Mouse (Mus musculus) forebrain, embryonic 13.5 days (tissue): ENCODE measurements around the gene Ppp1r10. TPM values are rescaled to one million over a fixed set of nuclear protein-coding genes. Genes with fewer than 3 reads are reported as not detected.
A peak's percentile ranks its signal among the peaks of the same experiment; 100 is the strongest.

Experiments
- ATAC-seq: fragments of 200-750 bp; cut with Nextera tagmentation; 2 replicates; pipeline ENCODE4 v1.8.0; 2017
- H3K27ac ChIP-seq: fragments of 300-500 bp; sonication (generic); 2 replicates; pipeline ENCODE4 v1.5.1; 2015; ENCODE audit warnings: inconsistent platforms, mild to moderate bottlenecking, moderate library complexity
- H3K27me3 ChIP-seq: fragments of 300-500 bp; sonication (generic); 2 replicates; pipeline ENCODE4 v1.6.1; 2015; ENCODE audit warnings: mild to moderate bottlenecking, inconsistent platforms
- H3K36me3 ChIP-seq: fragments of 300-500 bp; sonication (generic); 2 replicates; pipeline ENCODE4 v1.6.1; 2015; ENCODE audit warnings: mild to moderate bottlenecking, inconsistent platforms; ENCODE audit not compliant: poor library complexity, severe bottlenecking
- H3K4me1 ChIP-seq: fragments of 300-500 bp; sonication (generic); 2 replicates; pipeline ENCODE4 v1.6.1; 2015; ENCODE audit warnings: inconsistent platforms
- H3K4me2 ChIP-seq: fragments of 300-500 bp; sonication (generic); 2 replicates; pipeline ENCODE4 v1.6.1; 2015; ENCODE audit warnings: inconsistent platforms, mild to moderate bottlenecking, moderate library complexity
- H3K4me3 ChIP-seq: fragments of 300-500 bp; sonication (generic); 2 replicates; pipeline ENCODE4 v1.5.1; 2015; ENCODE audit warnings: mild to moderate bottlenecking, inconsistent platforms
- H3K9ac ChIP-seq: fragments of 300-500 bp; sonication (generic); 2 replicates; pipeline ENCODE4 v1.6.1; 2015; ENCODE audit warnings: mild to moderate bottlenecking, inconsistent platforms
- H3K9me3 ChIP-seq: fragments of 300-500 bp; sonication (generic); replicated peaks from 2 replicates; pipeline ENCODE4 v1.6.1; 2016; ENCODE audit warnings: inconsistent platforms
- WGBS: fragments of 180-500 bp; shearing (Covaris S2); methylation state at CpG from one replicate; pipeline ENCODE4 v1.1.7; 2015; 5-methylcytosine and 5-hydroxymethylcytosine counted together
- polyA plus RNA-seq: library from polyadenylated mRNA; unstranded; fragments of >200 nt; fragmentation: Nextera tagmentation; extraction: Ambion mirVana; gene quantifications from 2 replicates; pipeline ENCODE4 v1.2.1, GENCODE M21; 2015

Ppp1r10 gene
- polyA plus RNA-seq: 51.8 and 52.2 TPM in 2 replicates

GRCm38 (mm10) chr17:35916297-35917142 is at the start of gene Ppp1r10, which contains the start of gene Mrps18b:
Gene Ppp1r10 (plus strand): TSS chr17:35916434.
Gene Mrps18b (minus strand): TSS chr17:35916389.
- no peaks in the 10 kb centered on the region for H3K9me3 ChIP-seq
- peak within 1 kb of the TSS; percentile 98 for H3K9ac ChIP-seq
- H3K4me2 ChIP-seq: peak within 1 kb of the TSS; percentile 79
- under 1% methylated on average over 83 of the region's 83 CpGs for WGBS
- no peaks in the 10 kb centered on the region for H3K27me3 ChIP-seq
- H3K27ac ChIP-seq: peak within 1 kb of the TSS; percentile 99
- peak; percentile 93 for ATAC-seq
- peaks cover 24% of the 10 kb centered on the region; the same call in 1 of the 2 replicates for H3K36me3 ChIP-seq
- peak within 1 kb of the TSS; percentile 76 for H3K4me3 ChIP-seq
- H3K4me1 ChIP-seq: peaks cover 31% of the 10 kb centered on the region

GRCm38 (mm10) chr17:35866911-35867890 is 49.0 kb upstream of the Ppp1r10 start:
- peaks cover 17% of the 10 kb centered on the region for H3K36me3 ChIP-seq
- peaks cover 70% of the 10 kb centered on the region for H3K4me1 ChIP-seq
- no peak for ATAC-seq
- H3K4me2 ChIP-seq: peak overlapping the region; percentile 100
- H3K27ac ChIP-seq: peak overlapping the region; percentile 99
- H3K4me3 ChIP-seq: peak overlapping the region; percentile 77
- WGBS: 10% methylated on average over 26 of the region's 26 CpGs
- H3K9ac ChIP-seq: peak overlapping the region; percentile 91
- no peaks in the 10 kb centered on the region for H3K27me3 ChIP-seq
- peaks cover 4% of the 10 kb centered on the region; the same call in 1 of the 2 replicates for H3K9me3 ChIP-seq

GRCm38 (mm10) chr17:35868165-35868820 is 47.9 kb upstream of the Ppp1r10 start:
- Histone ChIP-seq H3K27ac (peak overlapping the region; percentile 99), H3K9me3 (peaks cover 4% of the 10 kb centered on the region; the same call in 1 of the 2 replicates), H3K27me3 (no peaks in the 10 kb centered on the region), H3K9ac (peak overlapping the region; percentile 91), H3K4me2 (peak overlapping the region; percentile 100), H3K36me3 (peaks cover 21% of the 10 kb centered on the region), H3K4me1 (peaks cover 78% of the 10 kb centered on the region), H3K4me3 (peak overlapping the region; percentile 77)
- 39% methylated on average over 17 of the region's 17 CpGs for WGBS
- no peak for ATAC-seq

GRCm38 (mm10) chr17:35868961-35869345 is 47.3 kb upstream of the Ppp1r10 start:
- H3K9me3 ChIP-seq: peaks cover 4% of the 10 kb centered on the region; the same call in 1 of the 2 replicates
- H3K27me3 ChIP-seq: no peaks in the 10 kb centered on the region
- H3K9ac ChIP-seq: peak overlapping the region; percentile 91
- 4% methylated on average over 7 of the region's 7 CpGs for WGBS
- peak overlapping the region; percentile 100 for H3K4me2 ChIP-seq
- ATAC-seq: no peak
- H3K4me3 ChIP-seq: peak overlapping the region; percentile 77
- H3K36me3 ChIP-seq: peaks cover 27% of the 10 kb centered on the region
- peak overlapping the region; percentile 25 for H3K27ac ChIP-seq
- H3K4me1 ChIP-seq: peaks cover 80% of the 10 kb centered on the region

GRCm38 (mm10) chr17:35869346-35870067 is 46.7 kb upstream of the Ppp1r10 start:
- peaks cover 77% of the 10 kb centered on the region for H3K4me1 ChIP-seq
- H3K27me3 ChIP-seq: no peaks in the 10 kb centered on the region
- H3K9ac ChIP-seq: peak overlapping the region; percentile 91
- no peak for ATAC-seq
- H3K36me3 ChIP-seq: peaks cover 32% of the 10 kb centered on the region
- H3K4me2 ChIP-seq: peak overlapping the region; percentile 100
- WGBS: 7% methylated on average over 7 of the region's 7 CpGs
- peak overlapping the region; percentile 77 for H3K4me3 ChIP-seq
- peaks cover 4% of the 10 kb centered on the region; the same call in 1 of the 2 replicates for H3K9me3 ChIP-seq
- peak overlapping the region; percentile 25 for H3K27ac ChIP-seq

- H3K27me3 ChIP-seq: no peaks in the 10 kb centered on the region
- peak overlapping the region; percentile 77 for H3K4me3 ChIP-seq
- peak overlapping the region; percentile 100 for H3K4me2 ChIP-seq
- peaks cover 40% of the 10 kb centered on the region for H3K36me3 ChIP-seq
- 77% methylated on average over 9 of the region's 9 CpGs for WGBS
- ATAC-seq: no peak
- H3K27ac ChIP-seq: peak overlapping the region; percentile 21; the same call in 1 of the 2 replicates
- peaks cover 69% of the 10 kb centered on the region for H3K4me1 ChIP-seq
- H3K9me3 ChIP-seq: peaks cover 4% of the 10 kb centered on the region; the same call in 1 of the 2 replicates
- peak overlapping the region; percentile 91 for H3K9ac ChIP-seq
These were observed 45.9 kb upstream of the Ppp1r10 start for GRCm38 (mm10) chr17:35870151-35870883.

- WGBS: 94% methylated on average over 8 of the region's 8 CpGs
- H3K36me3 ChIP-seq: peaks cover 46% of the 10 kb centered on the region
- no peaks in the 10 kb centered on the region for H3K27me3 ChIP-seq
- H3K4me3 ChIP-seq: peak overlapping the region; percentile 77; the same call in 1 of the 2 replicates
- H3K9ac ChIP-seq: peak overlapping the region; percentile 91
- H3K9me3 ChIP-seq: peaks cover 4% of the 10 kb centered on the region; the same call in 1 of the 2 replicates
- peak overlapping the region; percentile 21; the same call in 1 of the 2 replicates for H3K27ac ChIP-seq
- ATAC-seq: no peak
- H3K4me1 ChIP-seq: peaks cover 68% of the 10 kb centered on the region
- peak overlapping the region; percentile 100 for H3K4me2 ChIP-seq
These were observed 45.1 kb upstream of the Ppp1r10 start for GRCm38 (mm10) chr17:35870884-35871696.

GRCm38 (mm10) chr17:35873774-35874519 is 42.3 kb upstream of the Ppp1r10 start:
- peak overlapping the region; percentile 34 for H3K4me2 ChIP-seq

GRCm38 (mm10) chr17:35874721-35875120 is 41.5 kb upstream of the Ppp1r10 start:
- 91% methylated on average over 6 of the region's 6 CpGs for WGBS
- peaks cover 49% of the 10 kb centered on the region for H3K36me3 ChIP-seq
- H3K4me1 ChIP-seq: peaks cover 37% of the 10 kb centered on the region
- H3K4me3 ChIP-seq: no peak overlapping the region
- H3K27me3 ChIP-seq: no peaks in the 10 kb centered on the region
- no peak for ATAC-seq
- H3K27ac ChIP-seq: no peak overlapping the region; the same call in 1 of the 2 replicates
- no peak overlapping the region for H3K4me2 ChIP-seq
- peaks cover 4% of the 10 kb centered on the region; the same call in 1 of the 2 replicates for H3K9me3 ChIP-seq
- no peak overlapping the region; the same call in 1 of the 2 replicates for H3K9ac ChIP-seq

More at GRCm38 (mm10) chr17:35873774-35874519, 42.3 kb upstream of the Ppp1r10 start:
- Histone ChIP-seq H3K4me1 (peaks cover 45% of the 10 kb centered on the region), H3K27ac (peak overlapping the region; percentile 35; the same call in 1 of the 2 replicates), H3K9me3 (peaks cover 4% of the 10 kb centered on the region; the same call in 1 of the 2 replicates), H3K36me3 (peaks cover 49% of the 10 kb centered on the region), H3K27me3 (no peaks in the 10 kb centered on the region), H3K9ac (peak overlapping the region; percentile 43), H3K4me3 (no peak overlapping the region; the same call in 1 of the 2 replicates)
- WGBS: 32% methylated on average over 21 of the region's 21 CpGs
- peak; percentile 59 for ATAC-seq
